Mouse (Mus musculus) c-Kit-positive CD71-positive TER-119-negative erythroid progenitor cells, embryonic 14.5 days (primary cell): ENCODE data around the gene Zfp455.
A peak's percentile ranks its signal among the peaks of the same experiment; 100 is the strongest.
"Not testable (repeated sequence)": the region's sequence is repeated elsewhere in the genome, so short reads cannot be mapped to it uniquely, and the experiment has no call there.

Source experiments
- DNase-seq: peaks from one replicate; pipeline ENCODE4 v3.0.0-alpha.2; 2013; ENCODE audit warnings: low read depth

Gene Zfp455

DNA sequence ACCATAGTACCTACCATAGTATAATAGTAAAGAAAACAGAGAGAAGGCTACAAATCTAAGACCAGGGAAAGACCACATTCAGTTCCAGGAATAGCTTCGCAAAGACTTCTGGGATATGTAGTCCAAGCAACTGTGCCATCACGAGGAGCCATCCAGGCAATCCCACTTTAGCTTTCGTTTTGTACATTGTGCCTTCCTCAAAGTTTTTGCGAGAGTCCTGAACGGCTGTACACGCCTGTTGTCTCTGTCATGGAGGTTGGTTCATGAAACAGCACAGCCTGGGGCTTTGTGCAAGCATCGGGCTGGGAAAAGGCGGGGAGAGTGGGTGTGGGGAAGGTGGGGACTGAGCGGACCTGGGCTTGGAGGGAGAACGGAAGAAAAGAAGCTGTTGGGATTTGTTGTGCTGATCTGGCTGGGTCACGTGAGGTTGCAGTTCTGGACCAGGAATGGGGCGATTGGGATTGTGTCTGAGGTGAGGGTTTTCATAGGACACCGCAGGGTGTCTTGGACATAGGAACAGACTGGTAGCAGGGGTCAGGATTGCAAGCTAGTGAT is at the start of gene Zfp455:
Gene Zfp455, plus strand, starts transcription at position 167 of the 555 bp plus-strand sequence.
- peak; percentile 60 for DNase-seq

DNA sequence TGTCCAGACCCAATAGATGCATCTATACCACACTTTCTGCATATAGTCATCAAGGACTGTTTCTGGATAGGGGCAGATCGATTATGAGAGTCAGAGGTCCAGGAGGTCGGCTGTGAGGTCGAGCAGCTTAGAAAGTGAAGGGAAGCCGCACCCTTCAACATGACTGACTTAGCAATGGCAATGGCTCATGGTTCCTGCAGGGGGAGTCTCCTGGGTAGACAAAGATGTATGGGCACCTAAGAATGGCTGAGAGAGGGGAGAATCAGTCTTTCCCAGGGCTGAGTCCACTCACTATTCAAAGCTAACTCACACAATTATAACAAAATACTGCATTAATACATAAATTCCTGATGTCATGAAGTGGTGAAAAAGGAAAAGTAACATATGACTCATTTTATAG is 28.2 kb upstream of the Zfp455 start:
- not testable (repeated sequence) for DNase-seq

DNA sequence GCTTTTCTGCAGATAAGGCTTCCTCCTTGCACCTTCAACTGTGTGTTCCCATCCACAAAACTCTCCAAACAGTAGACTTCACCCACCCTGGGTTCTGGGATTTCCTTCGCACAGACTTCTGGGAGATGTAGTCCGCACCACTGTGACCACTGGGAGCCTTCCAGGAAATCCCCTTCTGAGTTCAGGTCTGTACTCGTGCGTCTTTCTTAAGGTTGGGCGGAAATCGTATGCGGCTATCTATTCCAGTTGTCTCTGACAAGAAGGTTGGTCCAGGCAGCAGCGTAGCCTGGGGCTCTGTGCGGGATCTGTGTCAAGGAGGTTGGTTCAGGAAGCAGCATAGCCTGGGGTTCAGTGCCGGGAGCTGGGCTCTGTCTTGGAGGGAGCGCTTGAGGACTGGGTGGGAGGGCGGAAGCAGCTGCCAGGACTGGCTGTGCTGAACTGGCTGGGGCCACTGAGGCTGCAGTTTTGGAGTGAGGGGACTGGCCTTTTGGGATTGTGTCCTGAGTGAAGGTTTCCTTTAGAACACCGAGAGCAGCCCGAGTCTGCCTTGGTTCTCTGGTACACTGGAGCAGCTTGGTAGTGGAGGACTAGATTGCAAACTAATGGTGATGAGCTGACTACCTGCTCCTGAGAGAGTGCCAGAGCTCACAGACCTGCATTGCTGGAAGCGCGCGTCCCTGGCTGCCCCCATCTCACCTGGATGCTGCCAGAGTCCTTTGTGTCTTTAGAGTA is 21.1 kb upstream of the Zfp455 start, which contains the start of gene Rsl1:
Gene Rsl1, plus strand, starts transcription at position 192 of the 732 bp plus-strand sequence.
- peak; percentile 37 for DNase-seq

DNA sequence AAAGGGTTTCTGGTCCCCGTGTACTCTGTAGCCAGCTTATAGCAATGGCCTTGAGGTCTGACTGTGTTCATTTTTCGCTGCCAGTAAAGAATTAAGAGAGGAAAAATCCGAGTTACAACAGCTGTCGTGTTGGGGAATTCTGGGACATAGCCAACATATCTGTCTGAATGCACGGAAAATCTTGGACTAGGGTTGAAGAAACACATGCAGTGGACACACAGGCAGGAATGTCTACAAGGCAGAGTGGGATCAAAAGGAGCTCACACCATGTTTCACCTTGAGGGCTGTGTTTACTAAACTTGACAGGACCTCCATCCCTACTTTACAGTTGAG is 20.6 kb upstream of the Zfp455 start:
- DNase-seq, result no peak

DNA sequence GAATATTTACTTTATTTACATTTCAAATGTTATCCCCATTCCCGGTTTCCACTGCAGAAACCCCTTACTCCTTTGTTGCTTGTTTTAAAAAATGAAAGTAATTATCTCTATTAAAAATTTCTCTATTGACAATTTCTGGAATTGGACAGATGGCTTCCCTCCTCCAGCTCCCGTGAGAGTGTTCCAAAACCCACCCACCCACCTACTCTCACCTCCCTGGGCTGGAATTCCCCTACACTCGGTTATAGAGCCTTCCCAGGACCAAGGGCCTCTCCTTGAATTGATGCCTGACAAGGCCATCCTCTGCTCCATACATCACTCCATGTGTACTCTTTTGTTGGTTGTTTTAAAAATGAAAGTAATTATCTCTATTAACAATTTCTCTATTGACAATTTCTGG is 7.3 kb downstream of the Zfp455 start:
- DNase-seq, result no peak

DNA sequence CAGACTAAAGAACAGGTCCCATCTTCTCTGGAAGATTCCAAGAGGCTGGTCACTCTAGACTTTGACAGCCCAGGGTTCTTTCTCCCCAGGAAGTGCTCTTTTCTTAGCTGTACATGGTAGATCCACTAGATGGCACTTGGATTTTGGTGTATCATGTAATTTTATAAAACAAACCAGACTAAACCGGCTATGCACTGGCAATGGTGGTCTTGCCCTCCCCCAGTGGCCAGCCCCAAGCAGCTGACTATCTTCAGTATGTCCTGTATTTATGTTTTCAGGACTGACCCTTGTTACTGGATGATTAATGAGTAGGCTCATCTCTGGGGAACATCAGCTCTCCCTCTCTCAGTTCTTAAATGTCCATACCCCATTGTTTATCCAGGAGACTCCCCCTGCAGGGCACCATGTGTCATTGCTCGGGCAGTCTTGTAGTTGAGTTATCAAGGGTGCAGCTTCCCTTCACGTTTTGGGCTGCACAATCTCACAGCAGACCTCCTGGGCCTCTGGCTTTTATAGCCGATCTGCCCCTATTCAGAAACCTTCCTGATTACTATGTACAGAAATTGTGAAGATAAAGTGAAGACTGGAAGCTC is 19.8 kb downstream of the Zfp455 start:
- DNase-seq, result no peak
